Mouse (Mus musculus) yolk sac, embryonic 10.5 days (tissue): ENCODE measurements at regions not wholly inside any gene's neighbourhood (a gene's known extent, or its start where the extent isn't known, plus 50 kb on each side); places are given as distances from the start of the nearest gene placed in this dataset.

Source experiments
- DNase-seq: peaks from one replicate; pipeline ENCODE4 v3.0.0-alpha.2; 2017; ENCODE audit warnings: low spot score

DNA sequence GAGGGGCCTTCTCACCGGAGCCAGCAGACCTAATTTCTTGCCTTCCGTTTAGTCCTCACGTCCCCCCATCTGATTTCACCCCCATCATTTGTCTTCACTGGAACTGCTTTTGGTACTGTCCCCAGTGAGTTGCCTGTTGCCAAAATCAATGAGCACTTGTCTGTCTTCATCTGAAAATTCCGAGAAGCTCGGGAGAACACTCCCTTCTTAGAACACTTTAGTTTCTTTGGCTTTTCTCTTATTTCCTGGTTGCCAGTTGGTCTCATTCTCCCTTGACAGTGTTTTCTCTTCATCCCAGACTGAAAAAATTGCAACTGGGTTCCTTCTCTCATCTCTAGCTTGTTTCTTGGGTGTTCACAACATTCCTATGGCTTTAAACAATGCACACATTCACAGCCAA, 305.2 kb upstream of the Gm9747 start:
- no peak for DNase-seq

DNA sequence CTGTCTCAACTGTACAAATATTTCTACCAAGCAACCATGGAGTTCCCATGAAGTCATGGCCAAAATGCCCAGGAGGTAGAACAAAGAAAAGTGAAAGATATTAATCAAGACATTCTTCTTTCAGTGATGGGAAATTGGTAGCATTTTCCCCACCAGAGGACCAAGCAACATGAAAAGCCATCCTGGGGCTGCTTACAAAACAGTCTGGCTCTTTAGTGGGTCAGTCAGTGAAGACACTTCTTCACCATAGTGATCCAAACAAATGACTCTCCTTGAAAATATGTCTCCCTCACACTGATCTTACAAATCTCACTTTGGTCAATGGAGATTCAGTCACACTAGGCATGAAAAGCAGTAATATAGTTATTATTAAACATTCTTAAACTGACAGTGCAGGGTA, 299.8 kb upstream of the Gm9747 start:
- no peak for DNase-seq

DNA sequence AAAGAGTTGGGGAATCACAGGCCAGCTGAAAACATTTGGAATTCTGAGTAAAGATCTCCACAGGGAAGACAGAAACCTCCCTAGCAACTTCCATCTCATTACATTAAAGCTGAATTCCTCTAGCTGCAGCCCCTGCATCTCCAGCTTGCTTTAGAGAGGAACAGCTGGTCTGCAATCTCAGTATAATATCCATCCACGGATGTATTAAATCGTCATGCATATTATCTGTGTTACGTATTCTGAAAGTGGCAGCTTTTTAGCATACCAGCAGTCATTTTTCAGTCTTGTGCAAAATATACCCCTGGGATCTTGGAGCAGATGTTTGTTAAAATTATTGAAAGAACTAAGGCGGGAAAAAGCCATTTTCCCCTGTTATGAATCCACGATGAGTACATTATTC, 287.7 kb upstream of the Gm9747 start:
- DNase-seq, result no peak

DNA sequence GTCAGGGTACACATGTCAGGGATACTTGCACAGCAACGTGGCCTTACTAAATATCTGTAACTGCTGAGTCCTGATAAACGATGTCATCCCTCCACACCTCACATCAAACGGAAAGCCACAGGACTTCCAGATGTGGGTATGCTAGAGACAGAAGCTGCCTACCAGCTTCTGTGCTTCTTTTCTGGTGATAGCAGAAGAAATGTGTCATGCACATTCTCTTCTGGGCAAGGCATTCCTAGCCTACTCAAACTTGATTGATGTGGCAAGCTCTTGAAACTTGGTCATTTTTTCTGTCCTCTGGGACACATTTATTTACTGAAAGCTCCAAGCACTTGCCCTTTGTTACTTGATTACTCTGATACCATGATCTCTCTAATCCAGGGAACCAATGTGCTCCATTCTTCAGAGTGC, 282.8 kb upstream of the Gm9747 start:
- no peak for DNase-seq

DNA sequence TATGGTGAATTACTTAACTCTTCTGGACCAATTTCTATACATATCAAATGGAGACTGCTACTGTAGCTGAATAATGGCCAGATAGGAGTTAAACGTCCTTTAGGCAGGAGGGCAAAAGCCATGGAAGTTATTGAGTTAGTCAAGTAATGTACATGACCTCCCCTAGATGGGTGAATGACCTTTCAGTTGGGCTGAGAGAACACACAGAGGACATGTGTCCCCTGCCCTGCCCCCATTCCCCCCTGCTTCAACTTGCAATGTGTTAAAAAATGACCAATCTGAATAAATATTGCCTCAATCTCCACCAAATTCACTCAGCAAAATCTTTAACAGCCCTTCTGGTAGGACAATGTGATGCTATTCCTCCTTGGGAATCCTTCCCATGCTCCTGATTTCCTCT, 282.1 kb upstream of the Gm9747 start:
- no peak for DNase-seq

DNA sequence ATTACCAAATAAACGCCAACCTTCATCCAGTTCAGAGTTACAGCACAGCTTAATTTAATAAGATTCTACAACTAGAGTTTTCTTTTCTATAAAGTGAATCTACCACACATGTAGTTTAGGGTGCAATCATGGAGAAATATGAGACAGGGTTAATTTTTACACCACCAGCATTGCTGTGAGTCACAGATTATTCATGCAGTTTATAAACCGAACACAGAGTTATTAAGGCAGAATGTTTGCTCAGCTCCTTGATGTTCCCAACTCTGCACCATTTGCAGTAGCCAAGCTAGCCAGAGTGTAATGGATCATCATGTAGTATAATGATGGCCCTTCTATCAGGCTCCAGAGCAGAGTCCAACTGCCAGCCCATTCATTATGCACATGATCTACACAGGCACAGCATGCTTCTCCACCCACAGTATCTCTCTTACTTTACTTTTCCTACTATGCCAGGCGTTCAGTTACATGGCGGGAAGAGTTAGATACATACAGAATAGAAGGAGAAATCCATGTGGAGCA, 281.4 kb upstream of the Gm9747 start:
- DNase-seq, result no peak

DNA sequence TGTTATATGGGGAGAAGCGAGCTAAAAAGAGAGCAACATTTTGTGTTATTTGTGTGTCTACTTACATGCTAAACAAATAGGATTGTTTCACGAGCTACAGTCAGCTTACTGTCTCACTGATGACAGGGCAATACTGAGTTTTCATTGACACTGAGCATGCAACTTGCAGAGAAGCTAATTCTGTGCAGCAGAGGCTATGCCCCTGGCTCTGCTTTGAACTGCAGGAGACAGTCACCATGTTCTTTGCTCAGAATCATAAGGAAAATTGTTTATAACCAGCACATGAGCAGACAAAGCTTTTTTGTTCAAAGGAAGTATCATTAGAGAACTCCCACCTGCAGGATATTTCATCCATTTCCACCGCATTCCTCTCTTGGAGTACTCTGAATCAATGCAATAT, 280.8 kb upstream of the Gm9747 start:
- no peak for DNase-seq

DNA sequence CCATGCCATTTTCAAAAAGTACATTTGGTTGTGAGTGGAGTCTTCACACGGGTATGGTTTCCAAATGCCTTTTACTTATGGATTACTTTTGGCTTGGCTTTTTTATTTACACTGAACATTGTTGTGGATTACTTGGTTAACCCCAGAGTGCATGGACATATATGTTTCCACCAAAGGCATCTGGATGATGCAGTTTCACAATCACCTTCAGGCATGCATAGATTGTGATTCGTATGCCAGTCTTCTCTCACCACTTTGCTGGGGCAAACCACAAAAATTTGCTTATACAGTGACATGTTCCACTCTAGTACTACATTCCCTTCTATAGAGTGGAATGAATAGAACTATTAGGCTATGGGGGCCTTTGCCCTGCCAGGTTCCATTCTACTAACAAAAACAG, 278.4 kb upstream of the Gm9747 start:
- no peak for DNase-seq

DNA sequence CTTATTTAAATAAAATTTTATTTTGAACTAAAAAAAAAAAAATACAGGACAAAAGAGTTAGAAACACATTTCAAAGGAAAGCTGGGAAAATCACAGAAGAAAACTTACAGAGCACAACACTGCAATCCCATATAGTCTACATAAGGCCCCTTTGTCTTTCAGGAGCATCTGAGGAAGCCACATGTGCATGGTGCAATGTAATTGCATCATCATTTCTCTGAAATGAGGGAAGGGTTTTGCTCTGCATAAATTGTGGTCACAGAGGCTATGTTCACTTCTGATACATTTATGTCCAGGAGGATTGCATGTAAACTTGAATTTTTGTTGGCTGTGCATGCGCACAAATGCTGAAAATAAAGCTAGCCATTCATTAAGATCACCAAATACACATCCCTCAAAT, 265.9 kb upstream of the Gm9747 start:
- no peak for DNase-seq

DNA sequence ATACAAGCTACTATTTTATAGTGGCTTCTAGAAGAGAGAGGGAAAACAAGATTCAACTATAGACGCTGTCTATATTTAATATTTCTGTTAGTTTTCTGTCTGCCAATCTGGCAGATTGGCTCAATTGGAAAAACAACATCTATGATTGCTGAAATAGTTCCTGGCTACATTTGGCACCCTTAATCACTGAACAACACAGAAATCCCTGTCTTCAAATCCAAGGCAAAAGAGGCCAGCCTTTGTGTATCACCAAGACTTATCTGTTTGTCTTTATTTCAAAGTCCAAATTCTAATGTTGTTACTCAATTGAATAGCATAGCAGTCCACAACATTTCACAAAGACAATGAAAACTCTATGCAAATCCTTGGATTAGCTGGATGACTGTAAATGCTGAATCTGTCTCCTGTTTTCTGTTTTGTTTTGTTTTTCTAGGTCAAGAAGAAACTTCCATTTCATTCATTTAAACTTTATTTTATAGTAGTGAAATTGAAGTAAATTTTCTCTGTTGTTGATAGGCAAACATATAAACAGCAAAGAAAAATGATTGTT, 265.1 kb upstream of the Gm9747 start:
- no peak for DNase-seq

DNA sequence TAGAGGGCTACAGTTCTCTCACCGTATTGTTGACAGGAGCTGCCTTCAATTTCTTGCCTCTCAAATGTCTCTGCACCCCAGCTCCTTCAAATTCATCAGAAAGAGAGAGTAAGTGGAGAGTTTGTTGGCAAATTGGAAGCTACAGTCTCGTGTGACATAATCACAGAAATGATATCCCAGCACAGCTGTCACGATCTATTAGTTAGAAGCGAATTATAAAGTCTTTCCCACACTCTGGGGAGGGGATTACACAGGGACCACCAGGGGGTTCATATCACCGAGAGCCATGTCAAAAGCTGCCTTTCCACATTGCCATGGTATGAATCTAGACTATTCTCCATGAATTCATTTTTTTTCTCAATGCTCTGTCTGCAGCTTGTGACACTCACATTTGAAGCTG, 260.3 kb upstream of the Gm9747 start:
- DNase-seq, result no peak

DNA sequence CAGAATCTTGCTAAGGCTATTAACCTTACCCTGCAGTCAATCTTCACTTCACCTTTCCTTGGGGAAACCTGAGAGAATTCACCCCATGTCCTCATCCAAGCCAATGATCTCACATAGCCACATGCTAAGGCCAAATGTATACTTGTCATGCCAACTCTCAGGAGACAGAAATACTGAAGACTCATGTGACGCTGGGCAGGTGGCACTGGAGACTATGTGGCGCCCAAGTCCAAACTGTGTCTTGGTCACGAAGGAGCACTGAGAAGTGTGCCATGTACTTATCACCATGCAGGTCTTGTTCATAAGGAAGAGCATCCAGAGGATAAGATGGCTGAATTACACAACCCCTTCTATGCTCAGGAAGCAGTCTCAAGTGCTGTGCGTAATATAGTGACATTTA, 259.4 kb upstream of the Gm9747 start:
- DNase-seq, result no peak

DNA sequence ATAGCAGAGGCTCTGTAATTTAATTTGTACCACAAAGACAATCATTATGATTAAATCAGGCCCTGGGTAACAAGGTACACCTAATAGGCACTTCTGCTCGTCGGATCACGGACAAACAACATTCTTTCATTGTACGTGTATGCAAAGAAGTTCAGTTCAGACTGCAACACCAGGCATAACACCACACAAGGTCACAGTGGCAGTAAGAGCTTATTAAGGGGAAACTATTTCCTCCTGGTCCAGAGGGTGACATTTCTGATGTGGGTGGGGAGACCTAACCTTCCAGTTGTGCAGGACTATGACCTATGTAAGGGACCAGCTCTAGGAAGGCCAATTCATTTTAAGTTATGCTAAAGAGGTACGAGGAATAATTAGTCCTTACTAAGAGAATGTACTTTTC, 225.0 kb upstream of the Gm9747 start:
- no peak for DNase-seq

DNA sequence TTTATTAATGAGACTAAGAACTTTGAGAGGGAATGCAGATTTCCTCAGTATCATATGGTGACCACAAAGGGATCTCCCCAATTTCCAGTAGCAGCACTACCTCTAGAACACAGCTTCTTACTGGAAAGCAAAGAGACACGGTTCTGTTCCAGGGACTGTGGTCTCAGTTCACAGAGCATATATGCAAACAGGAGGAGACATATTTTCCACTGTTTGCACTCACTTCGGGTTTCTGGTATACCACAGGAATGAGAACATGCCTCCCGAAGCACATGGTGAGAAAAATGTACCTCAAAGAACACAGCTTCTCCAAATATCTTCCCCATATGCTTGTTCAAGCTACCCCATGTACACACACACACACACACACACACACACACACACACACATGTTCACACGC, 224.1 kb upstream of the Gm9747 start:
- no peak for DNase-seq

DNA sequence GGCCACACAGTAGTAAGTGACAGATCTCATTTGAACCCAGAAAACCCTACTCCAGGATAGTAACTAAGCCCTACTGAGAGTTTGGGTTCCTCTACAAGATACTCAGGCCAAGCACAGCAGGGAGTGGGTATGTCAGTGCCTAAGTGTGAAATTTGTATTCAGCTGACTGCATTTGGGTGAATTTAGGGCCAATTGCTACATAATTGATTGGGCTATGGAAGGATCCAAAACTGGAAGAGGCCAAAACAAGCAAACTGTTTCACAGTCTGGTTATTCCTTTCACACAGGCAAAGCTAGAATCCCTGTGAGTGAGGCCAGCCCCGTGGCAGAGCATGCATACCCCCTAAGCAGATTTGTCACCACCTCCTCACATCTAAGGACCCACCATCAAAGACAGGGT, 221.9 kb upstream of the Gm9747 start:
- DNase-seq, result no peak

DNA sequence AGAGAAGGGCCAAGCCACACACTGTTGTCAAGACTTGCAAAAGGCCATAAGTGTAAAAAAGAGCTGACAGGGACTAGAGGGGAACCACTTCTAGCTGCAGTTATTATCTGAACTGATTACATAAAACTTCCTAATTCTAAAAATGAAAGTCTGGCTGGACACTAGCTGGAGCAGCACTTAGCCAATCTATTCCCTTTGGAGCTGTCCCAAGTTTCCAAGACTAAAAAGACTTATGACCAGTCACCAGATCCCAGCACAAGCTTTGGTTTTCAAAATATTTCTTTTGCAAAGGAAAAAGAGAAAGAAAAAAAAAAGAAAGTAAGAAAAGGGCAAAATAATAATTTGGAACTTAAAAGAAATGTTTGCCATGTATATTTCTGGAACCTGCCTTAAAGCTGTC, 217.6 kb upstream of the Gm9747 start:
- no peak for DNase-seq

DNA sequence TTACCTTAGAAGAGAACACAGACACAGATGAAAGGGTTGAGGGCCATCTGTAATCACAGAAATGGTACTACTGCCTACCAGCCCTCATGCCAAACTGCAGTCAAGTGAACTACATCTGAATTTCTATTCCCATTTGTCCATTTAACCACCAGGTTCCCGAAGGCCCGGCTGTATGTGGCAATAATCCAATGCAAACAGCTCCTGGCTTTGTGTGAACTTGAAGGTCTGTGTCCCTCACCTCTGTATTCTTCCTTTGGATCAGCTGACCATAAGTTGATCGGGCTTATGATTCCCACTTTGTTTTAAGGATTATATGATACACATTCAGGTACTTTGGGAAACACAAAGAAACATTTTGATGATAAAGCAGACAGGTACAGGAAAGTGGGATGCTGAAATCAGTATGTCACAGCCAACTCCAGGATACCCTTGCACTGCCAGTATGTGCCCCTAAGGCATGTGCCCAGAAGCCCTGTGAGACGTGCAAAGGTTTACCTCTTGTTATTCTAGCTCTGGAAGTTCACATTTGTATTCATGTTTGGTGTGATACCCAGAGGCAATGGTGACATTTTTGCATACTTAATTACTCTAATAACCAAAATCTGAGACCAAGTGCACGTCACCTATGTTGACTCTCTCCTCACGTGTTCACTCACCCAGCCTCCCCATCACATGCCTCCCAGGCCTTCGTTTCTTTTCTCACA, 214.1 kb upstream of the Gm9747 start:
- no peak for DNase-seq

DNA sequence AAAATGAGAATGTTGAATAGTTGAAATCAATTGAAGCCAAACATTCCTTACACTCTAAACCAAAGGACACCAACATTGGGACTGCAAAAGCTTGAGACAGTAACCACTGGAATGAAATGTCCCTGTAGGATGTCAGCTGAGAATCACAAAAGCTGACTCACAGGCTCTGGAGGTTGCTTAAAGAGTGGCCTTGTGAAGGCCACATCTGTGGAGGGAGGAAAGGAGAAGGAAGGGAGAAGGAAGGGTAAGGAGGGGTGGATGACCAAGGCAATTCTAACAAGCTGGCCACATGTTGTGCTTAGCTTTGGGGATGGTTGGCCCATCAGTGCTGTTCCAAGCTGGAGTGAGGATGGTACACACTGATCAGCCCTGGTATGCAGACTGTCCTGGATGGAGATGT, 205.2 kb upstream of the Gm9747 start:
- no peak for DNase-seq

DNA sequence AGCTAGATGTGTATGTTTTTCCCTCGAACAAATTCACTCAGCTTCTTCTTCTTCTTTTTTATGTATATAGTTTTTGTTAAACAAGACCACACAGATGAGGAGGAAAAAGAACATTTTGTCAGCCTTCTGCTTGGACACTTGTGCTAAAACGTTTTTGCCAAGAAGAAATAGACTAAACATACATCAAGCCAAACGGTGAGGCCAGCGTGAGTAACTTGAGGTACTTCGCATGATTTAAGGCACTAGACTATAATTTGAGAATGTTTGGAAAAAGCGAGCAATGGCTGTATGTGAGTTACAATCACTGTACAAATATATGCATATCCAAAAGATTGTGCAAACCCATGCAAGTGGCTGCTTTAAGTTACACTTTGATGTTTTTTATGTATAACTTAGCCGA, 201.8 kb upstream of the Gm9747 start:
- no peak for DNase-seq

DNA sequence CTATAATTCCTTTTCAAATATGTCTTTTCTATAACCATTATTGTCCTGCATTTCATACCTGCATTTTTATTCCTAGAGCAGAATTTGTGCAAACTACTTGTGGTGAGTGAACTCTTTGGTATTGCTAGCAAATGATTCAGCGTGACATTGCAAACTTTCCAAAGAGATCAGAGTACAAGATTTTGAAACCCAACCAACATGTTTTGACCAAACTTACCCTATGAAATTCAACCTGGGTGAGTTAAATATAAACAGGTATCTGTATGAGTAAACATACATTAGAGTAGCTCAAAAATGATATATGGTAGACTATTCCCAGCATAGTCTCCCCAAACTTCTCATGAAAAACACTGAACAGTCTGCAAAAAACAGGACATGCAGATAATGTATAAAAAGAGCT, 200.5 kb upstream of the Gm9747 start:
- no peak for DNase-seq

DNA sequence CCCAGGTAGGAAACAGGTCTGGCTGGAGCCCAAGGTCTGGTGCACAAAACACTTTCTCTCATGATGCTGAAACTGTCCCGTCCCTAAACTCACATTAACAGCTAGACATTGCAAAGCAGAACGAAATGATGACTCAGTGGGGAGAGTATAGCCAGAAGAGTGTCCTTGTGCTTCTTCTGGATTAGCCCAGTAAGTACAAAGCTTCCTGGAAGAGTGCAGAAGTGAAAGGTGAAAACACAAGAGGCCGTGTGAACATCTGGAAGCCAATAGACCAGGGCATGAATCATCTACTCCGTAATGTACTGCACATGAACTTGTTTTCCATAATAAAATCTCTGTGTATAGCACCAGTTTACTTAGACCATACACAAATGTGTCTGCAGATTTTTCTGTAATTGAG, 194.7 kb upstream of the Gm9747 start:
- DNase-seq, result no peak

DNA sequence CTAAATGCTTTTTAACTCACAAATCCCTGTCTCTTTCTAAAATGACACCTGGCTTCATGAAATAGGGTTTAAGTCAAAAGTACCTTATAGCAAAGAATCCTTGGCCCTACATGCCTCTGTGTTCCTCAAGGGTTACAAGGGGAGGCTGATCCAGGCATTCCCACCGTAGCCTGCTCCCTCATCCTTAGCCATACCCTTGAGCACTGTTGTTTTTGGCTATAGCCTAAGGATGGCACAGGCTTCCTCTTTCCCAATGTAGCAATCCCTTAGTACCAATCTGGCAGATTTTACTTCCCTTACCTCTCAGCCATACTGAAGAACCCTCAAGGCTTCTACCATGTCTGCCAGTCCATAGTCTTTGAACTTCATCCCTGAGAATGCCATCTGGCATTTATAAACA, 194.2 kb upstream of the Gm9747 start:
- no peak for DNase-seq

DNA sequence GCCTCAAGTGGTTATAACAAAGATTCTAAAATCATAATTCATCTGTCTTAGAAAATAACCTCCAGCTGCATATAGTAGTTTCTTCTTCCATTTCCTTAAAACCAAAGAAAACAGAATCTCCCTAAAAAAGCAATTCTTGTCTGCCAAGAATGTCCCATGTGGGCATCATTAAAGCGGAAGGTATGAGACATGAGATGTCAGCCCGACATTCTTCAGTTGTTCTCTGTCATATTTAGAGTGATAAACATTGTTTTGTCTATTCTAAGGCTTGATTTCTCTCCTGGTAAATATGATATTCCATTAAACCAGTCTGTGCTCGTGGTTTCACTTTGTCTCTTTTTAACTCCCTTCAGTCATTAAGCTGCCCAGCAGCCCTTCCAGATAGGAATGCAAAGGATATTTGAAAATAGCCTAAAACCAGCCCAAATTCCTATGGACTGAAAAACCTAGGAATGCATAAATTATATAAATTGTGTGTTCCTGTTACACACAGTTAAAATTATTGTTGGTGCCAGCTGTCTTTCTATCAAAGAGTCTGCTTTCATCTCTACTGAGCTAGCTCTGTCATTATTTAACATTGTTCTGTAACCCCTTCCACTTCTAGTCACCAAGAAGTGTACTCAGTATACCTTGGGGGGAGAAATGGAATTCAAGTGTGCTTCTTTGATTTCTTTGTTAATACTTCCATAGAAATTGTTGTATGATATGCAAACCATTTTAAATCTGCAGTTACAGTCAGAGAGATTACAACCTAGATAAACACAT, 191.4 kb upstream of the Gm9747 start:
- no peak for DNase-seq

DNA sequence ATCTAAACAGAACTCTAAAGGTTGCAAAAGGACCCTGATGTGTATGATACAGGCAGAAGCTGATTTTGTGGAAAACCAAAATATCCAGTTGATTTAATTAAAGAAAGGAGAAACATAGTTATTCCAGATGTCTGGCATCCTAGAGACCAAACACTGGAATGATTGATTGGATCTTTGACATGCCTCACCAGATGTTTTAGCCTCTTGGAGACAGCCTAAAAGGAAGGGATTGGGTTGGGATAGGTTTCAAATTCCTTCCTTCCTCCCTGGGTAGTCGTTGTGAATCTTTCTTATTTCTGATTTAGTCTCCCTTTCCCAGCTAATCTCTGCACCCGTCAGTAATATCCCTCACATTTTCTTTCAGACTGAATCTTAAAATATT, 190.9 kb upstream of the Gm9747 start:
- no peak for DNase-seq
